Mouse (Mus musculus): ENCODE data around the gene Ucma.

DNA sequence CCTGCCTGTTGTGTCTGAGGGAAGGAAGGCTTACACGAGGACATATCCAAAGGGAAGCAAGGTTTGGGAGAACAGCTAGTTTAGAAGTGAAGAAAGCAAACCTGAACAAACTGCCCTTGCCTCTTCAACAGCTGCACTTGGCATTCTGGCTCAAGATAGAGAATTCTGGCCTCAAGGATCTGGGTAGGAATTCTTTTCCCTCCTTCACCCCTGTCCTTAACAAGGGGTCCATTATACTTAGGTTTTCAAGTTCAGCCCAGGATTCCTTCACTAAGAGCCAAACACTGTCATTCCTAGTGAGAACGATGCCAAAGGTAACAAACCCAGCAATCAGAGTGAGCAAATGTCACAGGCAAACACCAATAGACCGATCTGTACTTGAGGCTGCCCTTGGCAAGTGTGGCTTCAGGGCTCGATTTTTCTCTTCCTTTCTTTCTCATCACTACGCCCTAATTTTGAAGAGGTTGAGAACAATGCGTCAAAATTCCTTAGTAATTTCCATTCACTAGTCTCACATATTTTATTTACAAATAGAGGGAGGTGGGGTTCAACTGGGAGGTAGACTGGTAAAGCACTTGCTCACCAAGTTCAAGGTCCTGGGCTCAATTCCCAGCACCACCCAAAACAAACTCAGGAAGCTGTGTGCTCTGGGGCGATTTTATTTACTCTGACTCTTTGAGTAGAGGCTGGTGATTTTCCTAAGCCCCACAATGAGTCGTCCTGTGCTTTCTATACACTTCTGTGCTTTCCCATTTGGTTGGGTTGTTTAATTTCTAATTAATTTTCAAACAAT lies 11.7 kb downstream of the Ucma start:
- TF ChIP-seq CTCF (IDR thresholded peaks at IDR 0.05; ENCODE audit: low read depth, low read length) = no peak
- no peak for TF ChIP-seq POLR2A (IDR thresholded peaks at IDR 0.05; ENCODE audit: extremely low read depth, insufficient read depth, low read length)
